Mouse (Mus musculus) left cerebral cortex, postnatal 4 days (tissue): ENCODE data around the gene Etv3. TPM values are rescaled to one million over a fixed set of nuclear protein-coding genes. Genes with fewer than 3 reads are reported as not detected.
"Not testable (repeated sequence)": the region's sequence is repeated elsewhere in the genome, so short reads cannot be mapped to it uniquely, and the experiment has no call there.

Experiments used
- DNase-seq: peaks from one replicate; pipeline ENCODE4 v3.0.0-alpha.2; 2022
- intact Hi-C: fragments of 180-260 bp; cut with DNase I; formaldehyde crosslinking; loops from one replicate; pipeline ENCODE4 v1.15.1; 2025
- total RNA-seq, 2 experiments: library from RNA; stranded (reverse); gene quantifications; 2 replicates each; pipeline ENCODE4 v1.2.3; 2021

Etv3 gene
- total RNA-seq, 2 experiments from 2014 or later = 17.2 to 18.3 TPM

DNA sequence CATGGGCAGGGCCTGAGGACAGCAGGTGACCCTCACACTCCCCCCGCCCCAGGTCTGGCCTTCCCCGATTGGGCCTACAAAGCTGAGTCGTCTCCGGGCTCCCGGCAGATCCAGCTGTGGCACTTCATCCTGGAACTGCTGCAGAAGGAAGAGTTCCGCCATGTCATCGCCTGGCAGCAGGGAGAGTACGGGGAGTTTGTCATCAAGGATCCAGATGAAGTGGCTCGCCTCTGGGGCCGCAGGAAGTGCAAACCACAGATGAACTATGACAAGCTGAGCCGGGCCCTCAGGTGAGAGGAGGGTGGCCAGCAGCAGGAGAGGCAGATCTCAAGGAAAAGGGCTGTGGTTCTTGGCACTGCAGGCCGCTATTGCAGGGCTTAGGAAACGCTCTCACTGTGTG lies 29.7 kb downstream of the Etv3 start:
- DNase-seq, intact Hi-C loops: not testable (repeated sequence)

DNA sequence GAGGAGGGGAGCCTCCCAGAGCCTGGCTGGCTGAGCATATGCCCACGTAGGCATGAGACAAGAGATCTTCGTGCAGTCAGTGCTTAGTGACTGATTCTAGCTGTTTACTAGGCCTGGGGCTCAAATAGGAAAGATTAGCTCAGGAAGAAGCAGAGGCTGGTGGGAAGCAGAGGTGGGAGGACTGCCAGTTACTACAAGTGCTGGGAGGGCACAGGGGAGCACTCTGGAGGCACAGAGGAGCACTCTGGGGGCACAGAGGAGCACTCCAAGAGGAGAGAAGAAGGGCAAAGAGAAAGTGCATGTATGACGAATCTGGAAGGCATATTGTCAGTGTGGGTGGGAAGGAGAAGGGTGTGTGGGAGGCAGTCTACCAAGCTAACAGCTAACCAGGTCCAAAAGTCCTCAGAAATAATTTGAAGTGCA lies 30.9 kb downstream of the Etv3 start:
- intact Hi-C loops = no loop called here
- no peak for DNase-seq

DNA sequence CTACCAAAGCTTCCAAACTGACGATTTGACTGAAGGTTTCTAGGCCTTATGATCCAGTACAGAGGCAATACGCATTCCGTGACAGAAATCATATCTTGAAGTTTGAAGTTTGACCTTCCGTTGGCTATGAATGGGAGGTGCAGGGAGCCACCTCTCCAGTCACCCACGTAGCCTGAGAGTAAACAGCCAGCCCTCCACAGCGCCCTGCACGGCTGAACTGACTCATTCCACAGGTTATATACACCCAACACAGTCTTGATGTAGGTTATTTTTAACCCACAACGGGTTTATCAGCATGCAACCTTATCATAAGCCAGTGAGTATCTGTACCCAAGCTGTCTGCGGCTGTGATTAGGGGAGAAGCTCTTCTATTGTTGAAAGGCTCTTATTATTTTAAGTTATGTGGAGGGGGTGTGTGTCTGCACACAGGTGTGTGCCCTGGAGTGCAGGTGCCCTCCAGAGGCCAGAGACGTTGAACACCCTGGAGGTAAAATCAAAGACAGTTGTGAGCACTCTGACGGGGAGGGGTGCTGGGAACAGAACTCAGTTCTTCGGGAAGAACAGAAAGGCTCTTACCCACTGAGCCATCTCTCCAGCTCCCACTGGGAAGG lies 31.6 kb downstream of the Etv3 start:
- DNase-seq = no peak
- intact Hi-C loops = no loop called here

DNA sequence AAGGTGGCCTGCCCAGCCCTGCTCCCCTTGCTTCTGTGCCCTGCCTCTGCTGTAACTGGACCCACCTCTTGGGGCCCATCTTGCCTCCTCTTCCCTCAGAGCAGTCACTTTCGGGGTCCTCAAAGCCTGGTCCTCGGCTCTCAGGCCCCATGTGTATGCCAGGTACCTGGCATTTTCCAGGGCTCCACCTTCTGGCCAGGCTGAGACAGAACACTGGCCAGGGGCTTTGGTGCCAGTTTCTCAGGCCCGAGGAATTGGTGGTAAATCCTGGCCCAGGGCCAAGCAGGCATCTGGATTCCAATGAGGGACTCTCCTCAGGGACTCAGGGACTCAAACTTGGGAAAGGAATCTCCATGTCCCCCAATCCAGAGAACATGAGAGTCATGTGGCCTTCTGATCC lies 34.9 kb downstream of the Etv3 start:
- peak; percentile 72 for DNase-seq
- intact Hi-C loops = loop anchor here (5.0 kb wide), 3 partner anchors 53 to 528 kb away; no protein-coding TSS in a partner anchor

DNA sequence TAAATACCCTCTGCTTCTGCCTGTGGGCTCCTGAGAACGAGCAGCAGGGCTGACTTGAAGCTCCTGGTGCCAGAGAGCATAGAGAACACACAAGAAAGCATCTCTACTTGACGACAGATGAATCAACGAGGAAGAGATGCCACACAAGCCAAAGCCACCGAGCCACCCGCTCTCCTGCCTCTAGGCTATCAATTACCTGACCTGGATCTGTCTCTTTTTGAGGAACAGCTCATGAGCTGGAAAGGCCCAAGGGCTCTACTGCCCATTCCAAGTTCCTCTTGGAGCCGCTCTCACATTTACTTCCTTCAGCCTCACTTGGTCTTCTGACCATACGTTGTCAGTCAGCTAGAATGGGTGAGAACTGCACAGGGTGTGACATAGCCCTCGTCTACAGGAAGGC lies 36.2 kb downstream of the Etv3 start:
- DNase-seq = no peak
- intact Hi-C loops = loop anchor here (5.0 kb wide), 3 partner anchors 54 to 529 kb away; no protein-coding TSS in a partner anchor

DNA sequence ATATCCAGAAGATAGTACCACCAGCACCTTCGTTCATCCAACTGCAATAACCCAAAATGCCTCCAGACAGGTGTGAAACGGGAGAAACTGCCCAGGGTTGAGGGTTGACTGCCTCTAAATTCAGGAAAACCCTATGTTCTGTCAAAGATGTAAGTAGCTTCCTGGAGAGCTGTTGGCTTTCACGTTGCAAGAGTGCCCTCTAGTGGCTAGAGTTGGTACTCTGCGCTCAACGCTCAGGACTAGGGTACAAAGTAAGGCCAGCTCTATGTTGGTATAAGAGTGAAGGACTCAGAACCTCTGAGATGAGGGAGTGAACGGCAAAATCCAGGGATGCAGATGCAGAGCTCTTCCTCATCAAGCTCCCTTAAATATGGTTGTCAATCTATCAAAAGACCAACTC lies 37.2 kb downstream of the Etv3 start:
- intact Hi-C loops = loop anchor here (5.0 kb wide), 3 partner anchors 55 to 530 kb away; no protein-coding TSS in a partner anchor
- DNase-seq = peak; percentile 85

DNA sequence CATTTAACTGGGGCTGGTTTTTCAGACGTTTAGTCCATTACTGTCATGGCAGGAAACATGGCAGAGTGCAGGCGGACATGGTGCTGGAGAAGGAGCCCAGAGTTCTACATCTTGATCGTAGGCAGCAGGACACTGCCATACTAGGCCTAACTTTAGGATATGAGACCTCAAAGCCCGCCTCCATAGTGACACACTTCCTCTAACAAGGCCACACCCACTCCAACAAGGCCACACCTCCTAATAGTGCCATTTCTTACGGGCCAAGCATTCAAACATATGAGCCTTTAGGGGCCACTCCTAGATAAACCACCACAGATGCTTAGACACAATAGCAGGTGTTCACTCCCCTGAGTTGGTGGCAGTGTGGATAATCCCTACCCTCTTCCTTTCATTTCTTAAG lies 38.3 kb downstream of the Etv3 start:
- intact Hi-C loops = loop anchor here (5.0 kb wide), 3 partner anchors 56 to 531 kb away; no protein-coding TSS in a partner anchor

DNA sequence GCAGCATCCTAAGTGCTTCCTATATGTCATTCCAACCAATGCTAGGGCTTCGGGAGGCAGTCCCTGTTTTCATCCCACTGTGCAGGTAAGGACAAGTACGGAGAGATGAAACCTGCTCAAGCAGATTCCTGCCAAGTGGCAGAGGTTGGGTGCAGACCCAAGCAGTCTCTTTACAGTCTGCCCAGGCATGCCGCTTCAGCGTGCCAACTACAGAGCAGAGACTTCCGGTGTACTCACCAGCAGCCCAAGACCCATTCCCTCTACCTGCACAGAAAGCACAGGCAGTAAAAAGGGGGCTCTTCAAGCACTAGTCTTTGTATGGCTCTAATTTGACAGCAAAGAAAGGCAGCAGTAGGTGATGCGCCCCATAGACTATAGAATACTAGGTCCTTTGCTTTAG lies 40.4 kb downstream of the Etv3 start:
- intact Hi-C loops = no loop called here
- DNase-seq = no peak

More for the DNA sequence above, 38.3 kb downstream of the Etv3 start:
- DNase-seq = no peak

DNA sequence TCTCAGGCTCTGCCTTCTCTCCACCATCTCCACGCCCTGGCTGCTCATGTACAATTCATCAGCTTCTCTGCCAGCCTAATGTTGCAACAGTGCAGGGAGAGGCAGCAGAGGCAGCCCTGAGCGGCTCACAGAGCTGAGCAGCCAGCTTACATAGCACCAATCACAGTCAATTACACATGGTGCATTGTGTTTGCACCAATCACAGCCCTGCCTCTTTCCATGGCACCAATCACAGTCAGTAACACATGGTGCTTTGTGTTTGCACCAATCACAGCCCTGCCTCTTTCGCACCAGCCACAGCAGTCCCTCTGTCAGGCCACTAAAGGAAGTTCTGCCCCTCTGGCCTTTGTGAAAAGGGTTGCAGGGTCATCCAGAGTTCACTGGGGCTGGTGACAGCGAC lies 40.9 kb downstream of the Etv3 start:
- DNase-seq = peak; percentile 75
- intact Hi-C loops = no loop called here

DNA sequence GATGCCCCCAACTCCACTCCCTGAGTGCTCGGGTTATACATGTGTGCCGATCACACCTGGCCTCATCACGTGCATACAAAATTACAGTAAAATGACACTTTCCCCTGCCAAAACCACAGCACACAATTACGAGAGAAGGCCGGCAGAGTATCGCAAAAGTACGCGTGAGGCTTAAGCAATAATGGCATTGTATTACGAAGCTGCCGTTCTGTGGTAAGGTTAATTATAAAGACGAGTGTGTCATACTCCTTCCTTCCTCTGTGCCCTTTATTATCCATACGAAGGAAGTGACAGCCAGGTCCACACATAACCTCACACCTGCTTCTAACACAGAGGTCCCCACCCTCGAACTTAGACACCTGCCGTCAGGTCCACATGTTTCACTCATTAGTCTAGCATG lies 42.3 kb downstream of the Etv3 start:
- intact Hi-C loops = no loop called here
- DNase-seq = no peak

DNA sequence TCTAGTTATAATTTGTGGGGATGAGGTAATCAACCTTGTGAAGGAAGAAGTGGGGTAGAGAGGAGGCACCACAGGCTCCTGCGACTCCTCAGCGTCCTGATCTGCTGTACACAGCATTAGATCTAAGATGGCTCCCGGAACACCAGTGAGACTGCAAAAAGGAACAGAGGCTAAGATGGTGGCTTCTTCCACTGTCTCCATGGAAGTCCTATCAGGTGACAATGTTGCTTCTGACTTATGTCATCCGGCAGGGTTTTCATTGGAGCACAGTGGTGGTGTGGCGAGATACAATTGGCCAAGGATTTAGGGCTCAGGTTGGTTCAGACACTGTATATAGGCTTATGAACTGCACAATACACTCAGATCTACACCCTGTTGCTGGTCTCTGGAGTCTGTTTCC lies 43.5 kb downstream of the Etv3 start:
- DNase-seq = no peak
- intact Hi-C loops = no loop called here

DNA sequence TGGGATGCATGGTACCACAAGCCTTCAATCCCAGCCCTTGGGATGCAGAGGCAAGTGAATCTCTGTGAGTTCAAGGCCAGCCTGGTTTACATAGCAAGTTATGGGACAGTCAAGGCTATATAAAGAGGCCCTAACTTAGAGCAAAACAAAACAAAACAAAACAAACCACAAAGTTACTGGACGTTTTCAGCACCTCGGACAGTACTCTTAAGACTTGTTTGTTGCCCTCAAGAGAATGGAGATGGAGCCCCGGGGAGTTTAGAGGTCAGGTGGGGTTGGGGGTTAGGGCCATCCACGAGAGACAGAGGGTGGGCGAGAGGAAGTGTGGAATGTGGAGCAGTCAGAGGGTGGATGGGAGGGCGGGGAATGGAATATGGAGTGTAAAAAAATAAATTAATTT lies 50.6 kb downstream of the Etv3 start:
- no peak for DNase-seq
- intact Hi-C loops = no loop called here

DNA sequence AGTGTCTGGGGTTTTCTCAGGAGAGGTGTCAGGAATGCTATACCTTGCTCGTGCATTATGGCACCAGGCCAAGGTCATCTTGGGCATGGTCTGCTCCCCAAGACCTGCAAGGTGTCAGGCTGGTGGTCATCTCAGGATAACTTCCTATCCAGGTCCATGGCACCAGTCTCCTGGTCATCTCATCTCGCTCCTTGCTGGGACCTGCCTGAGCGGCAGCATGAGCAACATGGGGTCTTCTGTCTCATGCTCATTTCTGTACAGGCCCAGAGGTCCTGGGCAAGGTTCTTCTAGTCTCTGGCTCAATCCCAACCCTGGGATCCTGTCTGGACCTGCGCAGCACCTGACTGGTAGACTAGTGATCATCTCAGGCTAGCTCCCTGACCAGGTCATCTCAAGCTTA lies 57.1 kb downstream of the Etv3 start:
- intact Hi-C loops = no loop called here
- no peak for DNase-seq

Other genes starting within 250 kb of the Etv3 start
- not detected for gene Cd5l, start 167.5 kb upstream of the Etv3 start, total RNA-seq
- not detected for gene Fcrl1, start 149.0 kb upstream of the Etv3 start, total RNA-seq
- not detected for gene Fcrl5, start 89.6 kb upstream of the Etv3 start, total RNA-seq
- gene Arhgef11, start 92.2 kb downstream of the Etv3 start, total RNA-seq = 10 to 100 TPM; 47.6 to 48.3 TPM
- gene Lrrc71, start 223.2 kb downstream of the Etv3 start, total RNA-seq = 1 to 10 TPM in 1 of 2 experiments, under 1 TPM in 1; 0.46 to 1.4 TPM